Mouse (Mus musculus) liver, postnatal 0 days (tissue): ENCODE results near the gene E130218I03Rik.

Source experiments
- CTCF ChIP-seq: sonication (generic); IDR thresholded peaks from 2 replicates; pipeline ENCODE4 v1.5.1; 2016; ENCODE audit warnings: antibody characterized with exemption, low read depth
- EP300 ChIP-seq: IDR thresholded peaks from 2 replicates; pipeline ENCODE4 v1.6.1; 2016; ENCODE audit warnings: antibody characterized with exemption, low read depth, mild to moderate bottlenecking

GRCm38 (mm10) chr4:134292067-134292466, 48.6 kb downstream of the E130218I03Rik start:
- TF ChIP-seq EP300 = no peak
- TF ChIP-seq CTCF = peak; percentile 94
